Mouse (Mus musculus): Measurements from ENCODE around the gene Xlr4b. TPM values are rescaled to one million over a fixed set of nuclear protein-coding genes. Genes with fewer than 3 reads are reported as not detected.
"Not testable (repeated sequence)": the region's sequence is repeated elsewhere in the genome, so short reads cannot be mapped to it uniquely, and the experiment has no call there.

Xlr4b gene
- polyA plus RNA-seq (2014; fragmentation: Nextera tagmentation; extraction: Ambion mirVana): 0.50 and 1.2 TPM in 2 replicates

DNA sequence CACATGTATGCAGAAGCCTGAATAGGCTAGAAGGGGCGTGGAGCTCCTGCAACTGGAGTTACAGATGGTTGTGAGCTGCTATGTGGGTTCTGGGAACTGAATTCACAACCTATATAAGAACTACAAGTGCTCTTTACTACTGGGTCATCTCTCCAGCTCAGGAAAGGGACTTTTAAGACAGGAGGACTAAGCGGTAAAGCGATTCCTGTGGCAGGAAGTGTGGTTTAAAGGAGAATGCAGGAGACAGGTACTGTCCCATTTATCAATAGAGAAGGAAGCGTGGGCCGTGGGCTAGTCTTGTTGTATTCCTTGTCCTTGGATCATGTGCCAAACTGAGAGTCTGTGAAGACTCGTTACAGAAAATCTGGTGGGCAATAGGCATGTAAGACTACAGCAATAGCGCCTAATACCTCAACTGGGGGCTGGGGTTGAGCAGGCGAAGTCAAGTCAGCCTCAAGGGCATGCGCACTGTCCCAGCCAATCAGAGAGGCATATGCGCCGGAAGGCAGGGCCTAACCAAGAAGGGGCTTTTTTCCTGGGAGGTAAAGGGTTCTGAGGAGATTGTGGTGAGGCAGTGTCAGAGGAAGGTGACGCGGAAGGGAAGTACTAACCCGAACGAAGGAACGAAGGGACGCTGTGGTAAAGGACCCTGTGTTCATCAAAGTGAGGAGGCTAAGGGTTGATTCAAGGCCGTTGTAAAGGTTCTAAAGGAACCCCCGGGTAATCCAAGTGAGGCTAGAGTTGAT lies at the start of gene Xlr4b:
Gene Xlr4b, plus strand, starts transcription at position 515 of the 746 bp plus-strand sequence.
- not testable (repeated sequence) for H3K4me1 ChIP-seq (replicated peaks; ENCODE audit: control insufficient read depth, insufficient read depth, low read length); H3K9me3 ChIP-seq (ENCODE audit: control insufficient read depth, low read length); H3K4me3 ChIP-seq (ENCODE audit: low read depth, low read length); DNase-seq (ENCODE audit: low spot score); H3K36me3 ChIP-seq (ENCODE audit: control insufficient read depth, insufficient read depth, low read length); ATAC-seq (replicated peaks; ENCODE audit: low FRiP score, low TSS enrichment, low read depth); H3K27me3 ChIP-seq (replicated peaks; ENCODE audit: control insufficient read depth, insufficient read depth, low read length); H3K4me2 ChIP-seq (ENCODE audit: low read length); H3K9ac ChIP-seq (ENCODE audit: low read length); H3K27ac ChIP-seq (ENCODE audit: low read depth)
- WGBS: 71% methylated on average over 11 of the region's 19 CpGs

DNA sequence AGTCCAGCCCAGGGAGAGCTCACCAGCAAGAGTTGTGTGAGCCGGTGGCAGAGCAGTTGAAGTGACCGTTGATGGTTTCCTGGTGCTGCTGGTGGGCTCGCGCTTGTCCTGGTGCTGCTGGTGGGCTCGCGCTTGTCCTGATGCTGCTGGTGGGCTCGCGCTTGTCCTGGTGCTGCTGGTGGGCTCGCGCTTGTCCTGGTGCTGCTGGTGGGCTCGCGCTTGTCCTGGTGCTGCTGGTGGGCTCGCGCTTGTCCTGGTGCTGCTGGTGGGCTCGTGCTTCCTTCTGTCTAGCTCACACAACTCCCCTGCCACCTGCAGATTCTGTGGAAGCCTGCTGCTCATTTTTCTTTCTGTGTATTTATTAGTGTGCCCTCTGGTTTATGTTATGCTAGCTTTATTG lies 37.2 kb upstream of the Xlr4b start, which contains the start of gene Spin2d:
Gene Spin2d, minus strand, starts transcription at position 101 of the 400 bp plus-strand sequence.
- not testable (repeated sequence) for H3K4me2 ChIP-seq (ENCODE audit: low read length); H3K9ac ChIP-seq (ENCODE audit: low read length); ATAC-seq (replicated peaks; ENCODE audit: low FRiP score, low TSS enrichment, low read depth); H3K27me3 ChIP-seq (replicated peaks; ENCODE audit: control insufficient read depth, insufficient read depth, low read length); H3K4me1 ChIP-seq (replicated peaks; ENCODE audit: control insufficient read depth, insufficient read depth, low read length); H3K9me3 ChIP-seq (ENCODE audit: control insufficient read depth, low read length); H3K27ac ChIP-seq (ENCODE audit: low read depth); DNase-seq (ENCODE audit: low spot score); H3K36me3 ChIP-seq (ENCODE audit: control insufficient read depth, insufficient read depth, low read length); H3K4me3 ChIP-seq (ENCODE audit: low read depth, low read length)
- WGBS: 87% methylated on average over 3 of the region's 15 CpGs

DNA sequence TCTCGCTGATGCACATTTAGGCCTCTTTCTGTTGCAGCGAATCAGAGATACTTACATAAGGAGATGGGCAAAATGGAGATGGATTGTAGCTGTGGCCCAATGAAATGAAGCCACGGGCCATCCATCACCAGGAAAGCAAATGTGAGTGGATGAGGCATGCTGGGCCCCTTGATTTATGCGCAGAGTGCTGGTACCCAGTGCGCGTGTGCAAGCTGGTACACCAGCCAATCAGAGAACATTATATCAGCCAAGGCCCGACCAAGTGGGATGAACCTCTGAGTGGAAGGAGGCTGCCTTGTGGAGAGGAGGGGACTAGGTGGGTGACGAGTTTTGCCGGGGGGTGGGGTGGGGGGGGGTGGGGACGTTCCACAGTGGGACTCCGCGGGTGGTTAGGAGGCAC lies 22.2 kb upstream of the Xlr4b start, which contains the start of gene Xlr3b:
Gene Xlr3b, plus strand, starts transcription at position 274 of the 400 bp plus-strand sequence.
- not testable (repeated sequence) for H3K9me3 ChIP-seq (ENCODE audit: control insufficient read depth, low read length); H3K4me2 ChIP-seq (ENCODE audit: low read length); H3K27ac ChIP-seq (ENCODE audit: low read depth); H3K27me3 ChIP-seq (replicated peaks; ENCODE audit: control insufficient read depth, insufficient read depth, low read length); H3K36me3 ChIP-seq (ENCODE audit: control insufficient read depth, insufficient read depth, low read length); ATAC-seq (replicated peaks; ENCODE audit: low FRiP score, low TSS enrichment, low read depth); H3K4me3 ChIP-seq (ENCODE audit: low read depth, low read length); H3K9ac ChIP-seq (ENCODE audit: low read length); H3K4me1 ChIP-seq (replicated peaks; ENCODE audit: control insufficient read depth, insufficient read depth, low read length)
- peak; percentile 44 for DNase-seq (ENCODE audit: low spot score)
- 74% methylated on average over 12 of the region's 12 CpGs for WGBS

DNA sequence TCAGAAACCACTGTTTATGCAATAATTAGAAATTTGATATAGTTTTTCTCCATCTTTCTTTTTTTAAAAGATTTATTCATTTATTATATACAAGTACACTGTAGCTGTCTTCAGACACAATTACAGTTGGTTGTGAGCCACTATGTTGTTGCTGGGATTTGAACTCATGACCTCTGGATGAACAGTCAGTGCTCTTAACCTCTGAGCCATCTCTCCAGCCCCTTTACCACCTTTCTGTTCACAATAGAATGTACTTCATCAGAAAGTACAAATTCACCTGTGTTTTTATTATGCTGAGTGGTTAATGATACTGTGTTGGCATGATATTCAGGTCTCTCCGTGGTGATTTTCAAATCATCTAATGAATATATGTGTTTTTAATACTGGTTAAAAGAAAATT lies 11.2 kb downstream of the Xlr4b start:
- no peaks in the 10 kb centered on the region for H3K4me1 ChIP-seq (replicated peaks; ENCODE audit: control insufficient read depth, insufficient read depth, low read length)
- H3K27ac ChIP-seq (ENCODE audit: low read depth): no peak overlapping the region
- no peak overlapping the region for H3K4me2 ChIP-seq (ENCODE audit: low read length)
- H3K9me3 ChIP-seq (ENCODE audit: control insufficient read depth, low read length): no peaks in the 10 kb centered on the region
- H3K36me3 ChIP-seq (ENCODE audit: control insufficient read depth, insufficient read depth, low read length): no peaks in the 10 kb centered on the region
- no peak for DNase-seq (ENCODE audit: low spot score)
- no peak overlapping the region for H3K4me3 ChIP-seq (ENCODE audit: low read depth, low read length)
- peaks cover 5% of the 10 kb centered on the region; the same call in 1 of the 2 replicates for H3K27me3 ChIP-seq (replicated peaks; ENCODE audit: control insufficient read depth, insufficient read depth, low read length)
- no peak overlapping the region for H3K9ac ChIP-seq (ENCODE audit: low read length)
- 50% methylated on average over 1 of the region's 1 CpGs for WGBS
- ATAC-seq (replicated peaks; ENCODE audit: low FRiP score, low TSS enrichment, low read depth): no peak

DNA sequence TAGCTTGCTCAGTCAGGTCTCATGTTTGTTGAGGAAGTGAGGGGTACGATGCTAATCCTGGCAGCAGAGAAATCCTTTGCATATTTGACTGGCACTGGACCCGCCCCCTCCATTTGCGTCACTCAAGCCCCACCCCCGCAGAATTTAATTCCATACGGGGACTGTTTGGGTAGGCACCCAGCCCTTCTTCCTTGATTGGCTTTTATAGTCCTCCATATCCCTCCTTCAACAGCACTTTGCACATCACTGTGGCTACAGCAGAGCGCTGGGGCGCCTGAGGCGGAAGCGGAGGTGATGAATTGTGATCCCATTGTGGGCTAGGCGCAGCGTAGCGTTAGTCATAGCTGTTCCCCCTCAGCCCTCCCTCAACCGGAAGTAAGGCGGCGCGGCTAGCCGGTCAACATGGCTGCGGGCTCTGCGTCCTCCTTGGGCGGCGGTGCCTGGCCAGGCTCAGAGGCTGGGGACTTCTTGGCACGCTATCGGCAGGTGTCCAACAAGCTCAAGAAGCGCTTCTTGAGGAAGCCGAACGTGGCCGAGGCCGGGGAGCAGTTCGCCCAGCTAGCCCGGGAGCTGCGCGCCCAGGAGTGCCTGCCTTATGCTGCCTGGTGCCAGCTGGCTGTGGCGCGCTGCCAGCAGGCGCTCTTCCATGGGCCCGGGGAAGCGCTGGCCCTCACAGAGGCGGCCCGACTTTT lies 13.9 kb downstream of the Xlr4b start, which contains the start of gene F8a:
Gene F8a, plus strand, starts transcription at position 378 of the 692 bp plus-strand sequence.
- ATAC-seq (replicated peaks; ENCODE audit: low FRiP score, low TSS enrichment, low read depth) (peak; percentile 94), DNase-seq (ENCODE audit: low spot score) (peak; percentile 88)
- H3K27ac ChIP-seq (ENCODE audit: low read depth): peak within 1 kb of the TSS; percentile 78
- H3K27me3 ChIP-seq (replicated peaks; ENCODE audit: control insufficient read depth, insufficient read depth, low read length): peaks cover 5% of the 10 kb centered on the region; the same call in 1 of the 2 replicates
- WGBS: 12% methylated on average over 35 of the region's 39 CpGs
- H3K4me1 ChIP-seq (replicated peaks; ENCODE audit: control insufficient read depth, insufficient read depth, low read length): no peaks in the 10 kb centered on the region
- peak within 1 kb of the TSS; percentile 55 for H3K4me3 ChIP-seq (ENCODE audit: low read depth, low read length)
- no peaks in the 10 kb centered on the region for H3K9me3 ChIP-seq (ENCODE audit: control insufficient read depth, low read length)
- H3K4me2 ChIP-seq (ENCODE audit: low read length): peak within 1 kb of the TSS; percentile 67
- H3K36me3 ChIP-seq (ENCODE audit: control insufficient read depth, insufficient read depth, low read length): no peaks in the 10 kb centered on the region
- peak within 1 kb of the TSS; percentile 56 for H3K9ac ChIP-seq (ENCODE audit: low read length)

DNA sequence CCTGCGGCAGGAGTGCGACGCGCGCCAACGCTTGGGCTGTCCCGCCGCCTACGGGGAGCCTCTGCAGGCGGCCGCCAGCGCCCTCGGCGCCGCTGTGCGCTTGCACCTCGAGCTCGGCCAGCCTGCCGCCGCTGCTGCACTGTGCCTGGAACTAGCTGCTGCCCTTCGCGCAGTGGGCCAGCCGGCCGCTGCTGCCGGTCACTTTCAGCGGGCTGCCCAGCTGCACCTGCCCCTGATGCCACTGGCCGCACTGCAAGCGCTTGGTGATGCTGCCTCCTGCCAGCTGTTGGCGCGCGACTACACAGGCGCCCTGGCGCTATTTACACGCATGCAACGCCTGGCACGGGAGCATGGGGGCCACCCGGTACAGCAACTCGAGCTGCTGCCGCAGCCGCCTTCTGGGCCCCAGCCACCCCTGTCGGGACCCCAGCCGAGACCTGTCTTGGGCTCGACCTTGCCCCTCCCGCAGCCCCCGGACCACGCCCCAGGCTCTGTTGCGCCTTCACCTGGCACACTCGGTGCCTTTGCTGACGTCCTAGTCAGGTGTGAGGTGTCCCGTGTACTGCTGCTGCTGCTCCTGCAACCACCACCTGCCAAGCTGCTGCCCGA lies 14.6 kb downstream of the Xlr4b start:
- WGBS: 13% methylated on average over 44 of the region's 51 CpGs
- ATAC-seq (replicated peaks; ENCODE audit: low FRiP score, low TSS enrichment, low read depth): peak; percentile 65
- peak; percentile 72 for DNase-seq (ENCODE audit: low spot score)

DNA sequence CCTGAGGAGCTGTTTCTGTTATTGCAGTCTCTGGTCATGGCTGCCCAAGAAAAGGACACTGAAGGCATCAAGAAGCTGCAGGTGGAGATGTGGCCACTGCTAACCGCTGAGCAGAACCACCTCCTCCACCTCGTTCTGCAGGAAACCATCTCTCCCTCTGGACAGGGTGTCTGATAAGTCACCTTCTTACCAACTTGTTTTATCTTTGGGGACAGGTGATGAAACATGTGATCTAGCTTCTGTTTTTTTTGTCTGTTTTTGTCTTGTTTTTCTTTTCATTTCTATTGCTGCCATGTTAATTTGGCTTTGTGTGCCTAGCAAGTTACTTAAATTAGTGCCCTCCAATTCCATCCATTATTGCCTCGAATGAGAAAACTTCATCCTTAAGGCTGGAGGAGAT lies 15.2 kb downstream of the Xlr4b start:
- Histone ChIP-seq H3K27ac (ENCODE audit: low read depth) (no peak overlapping the region), H3K4me2 (ENCODE audit: low read length) (peak overlapping the region; percentile 67), H3K4me3 (ENCODE audit: low read depth, low read length) (peak overlapping the region; percentile 55), H3K27me3 (replicated peaks; ENCODE audit: control insufficient read depth, insufficient read depth, low read length) (peaks cover 5% of the 10 kb centered on the region; the same call in 1 of the 2 replicates), H3K9ac (ENCODE audit: low read length) (peak overlapping the region; percentile 56), H3K9me3 (ENCODE audit: control insufficient read depth, low read length) (no peaks in the 10 kb centered on the region), H3K4me1 (replicated peaks; ENCODE audit: control insufficient read depth, insufficient read depth, low read length) (no peaks in the 10 kb centered on the region), H3K36me3 (ENCODE audit: control insufficient read depth, insufficient read depth, low read length) (no peaks in the 10 kb centered on the region)
- 32% methylated on average over 3 of the region's 3 CpGs for WGBS
- DNase-seq (ENCODE audit: low spot score) (no peak), ATAC-seq (replicated peaks; ENCODE audit: low FRiP score, low TSS enrichment, low read depth) (no peak)

More for the DNA sequence above, 14.6 kb downstream of the Xlr4b start:
- Histone ChIP-seq H3K4me3 (ENCODE audit: low read depth, low read length) (peak overlapping the region; percentile 55), H3K4me2 (ENCODE audit: low read length) (peak overlapping the region; percentile 67), H3K9me3 (ENCODE audit: control insufficient read depth, low read length) (no peaks in the 10 kb centered on the region), H3K27ac (ENCODE audit: low read depth) (peak overlapping the region; percentile 78), H3K9ac (ENCODE audit: low read length) (peak overlapping the region; percentile 56), H3K4me1 (replicated peaks; ENCODE audit: control insufficient read depth, insufficient read depth, low read length) (no peaks in the 10 kb centered on the region), H3K36me3 (ENCODE audit: control insufficient read depth, insufficient read depth, low read length) (no peaks in the 10 kb centered on the region), H3K27me3 (replicated peaks; ENCODE audit: control insufficient read depth, insufficient read depth, low read length) (peaks cover 5% of the 10 kb centered on the region; the same call in 1 of the 2 replicates)

DNA sequence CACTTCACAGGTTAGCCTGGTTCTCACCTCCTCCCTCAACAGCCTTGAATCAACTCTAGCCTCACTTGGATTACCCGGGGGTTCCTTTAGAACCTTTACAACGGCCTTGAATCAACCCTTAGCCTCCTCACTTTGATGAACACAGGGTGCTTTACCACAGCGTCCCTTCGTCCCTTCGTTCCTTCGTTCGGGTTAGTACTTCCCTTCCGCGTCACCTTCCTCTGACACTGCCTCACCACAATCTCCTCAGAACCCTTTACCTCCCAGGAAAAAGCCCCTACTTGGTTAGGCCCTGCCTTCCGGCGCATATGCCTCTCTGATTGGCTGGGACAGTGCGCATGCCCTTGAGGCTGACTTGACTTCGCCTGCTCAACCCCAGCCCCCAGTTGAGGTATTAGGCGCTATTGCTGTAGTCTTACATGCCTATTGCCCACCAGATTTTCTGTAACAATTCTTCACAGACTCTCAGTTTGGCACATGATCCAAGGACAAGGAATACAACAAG lies 28.7 kb downstream of the Xlr4b start, which contains the start of gene Xlr4c:
Gene Xlr4c, minus strand, starts transcription at position 310 of the 505 bp plus-strand sequence.
- H3K9ac ChIP-seq (ENCODE audit: low read length); H3K27ac ChIP-seq (ENCODE audit: low read depth); H3K4me2 ChIP-seq (ENCODE audit: low read length); ATAC-seq (replicated peaks; ENCODE audit: low FRiP score, low TSS enrichment, low read depth); DNase-seq (ENCODE audit: low spot score); H3K4me3 ChIP-seq (ENCODE audit: low read depth, low read length); H3K36me3 ChIP-seq (ENCODE audit: control insufficient read depth, insufficient read depth, low read length); H3K9me3 ChIP-seq (ENCODE audit: control insufficient read depth, low read length); H3K4me1 ChIP-seq (replicated peaks; ENCODE audit: control insufficient read depth, insufficient read depth, low read length); H3K27me3 ChIP-seq (replicated peaks; ENCODE audit: control insufficient read depth, insufficient read depth, low read length): not testable (repeated sequence)
- 79% methylated on average over 10 of the region's 14 CpGs for WGBS

Measured in intestine, embryonic 14.5 days (tissue).